Mouse (Mus musculus): Measurements from ENCODE around the gene 1700023F06Rik.

DNA sequence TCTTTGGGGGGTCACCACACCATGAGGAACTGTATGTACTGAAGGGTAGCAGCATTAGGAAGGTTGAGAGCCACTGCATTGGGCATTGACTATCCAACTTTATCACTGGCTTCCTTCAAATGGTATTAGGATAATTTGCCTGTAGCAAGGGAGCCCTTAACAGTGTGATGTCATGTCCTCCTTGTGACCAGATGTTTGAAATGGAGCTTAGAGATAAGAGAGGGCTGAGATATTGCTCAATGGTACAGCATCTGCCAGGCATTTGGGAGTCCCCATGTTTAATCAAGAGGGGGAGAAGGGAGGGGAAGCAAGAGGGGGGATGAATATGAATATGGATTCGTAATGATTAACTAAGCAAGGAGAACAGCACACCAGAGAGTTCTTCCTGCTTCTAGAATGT, 7.0 kb upstream of the 1700023F06Rik start:
- TF ChIP-seq CHD2 (IDR thresholded peaks at IDR 0.05; ENCODE audit: low read length) = no peak
- no peak for TF ChIP-seq MAX (IDR thresholded peaks at IDR 0.05; ENCODE audit: low read length)
- no peak for TF ChIP-seq CTCF (conservative IDR thresholded peaks at IDR 0.05 in 1 of 2, IDR thresholded peaks at IDR 0.05 in 1 of 2; ENCODE audit: low read depth in 2 of 2, low read length in 2 of 2)

Measured in CH12.LX (cell line).